ENCODE assay signal across 8 mouse cellular contexts in genomic region chr10:95087864-95088570, GRCm38 (mm10).
DNase-seq lines count a peak whose midpoint lies in the region; ATAC-seq and TF ChIP-seq lines count a peak whose summit lies in the region.

No protein-coding gene starts in this region.

- H3K9ac ChIP-seq in heart, embryonic 15.5 days: no peak overlapping the region
- H3K9ac ChIP-seq in lung, embryonic 14.5 days: no peak overlapping the region

- TF ChIP-seq CTCF in E14TG2a.4 (conservative IDR thresholded peaks at IDR 0.05; ENCODE audit: low read length): no peak
- TF ChIP-seq CTCF in lung, embryonic 14.5 days (IDR thresholded peaks at IDR 0.05; ENCODE audit: low read depth): peak; percentile 86

- H3K9me3 ChIP-seq in E14TG2a.4 (ENCODE audit: low read length): no peaks in the 10 kb centered on the region
- no peaks in the 10 kb centered on the region for H3K9me3 ChIP-seq in heart, embryonic 15.5 days (replicated peaks)
- no peaks in the 10 kb centered on the region for H3K9me3 ChIP-seq in lung, embryonic 14.5 days (ENCODE audit: low read depth, low read length)

- H3K4me2 ChIP-seq in heart, embryonic 15.5 days: 0 out of 2 replicates have a peak overlapping the region, but pooled peaks have one; percentile 12
- H3K4me2 ChIP-seq in lung, embryonic 14.5 days: no peak overlapping the region

- no peaks in the 10 kb centered on the region for H3K36me3 ChIP-seq in E14TG2a.4 (ENCODE audit: insufficient read depth, low read length)
- no peaks in the 10 kb centered on the region for H3K36me3 ChIP-seq in heart, embryonic 15.5 days
- H3K36me3 ChIP-seq in lung, embryonic 14.5 days (ENCODE audit: insufficient read depth): no peaks in the 10 kb centered on the region

- peak; percentile 52 to 70 for DNase-seq in adrenal gland, postnatal 36 days
- peak; percentile 47 for DNase-seq in fibroblast of lung, adult 2 months (ENCODE audit: low read depth)
- peak; percentile 82 for DNase-seq in kidney, postnatal 10 days
- DNase-seq in lung, embryonic 14.5 days: peak; percentile 88
- DNase-seq in c-Kit-positive CD71-positive TER-119-positive erythroid progenitor cells, embryonic 14.5 days (ENCODE audit: low spot score): no peak

- 33% methylated on average over 13 of the region's 13 CpGs for WGBS in heart, embryonic 15.5 days
- WGBS in lung, embryonic 14.5 days: 34% methylated on average over 13 of the region's 13 CpGs

- peaks cover 15% of the 10 kb centered on the region for H3K4me1 ChIP-seq in E14TG2a.4 (replicated peaks; ENCODE audit: low read depth, low read length)
- peaks cover 4% of the 10 kb centered on the region; the same call in 1 of the 2 replicates for H3K4me1 ChIP-seq in heart, embryonic 15.5 days (replicated peaks)
- no peaks in the 10 kb centered on the region for H3K4me1 ChIP-seq in lung, embryonic 14.5 days (ENCODE audit: insufficient read depth)

- H3K4me3 ChIP-seq in E14TG2a.4 (replicated peaks; ENCODE audit: low read length): peak overlapping the region; percentile 39; the same call in 1 of the 2 replicates
- H3K4me3 ChIP-seq in heart, embryonic 15.5 days: no peak overlapping the region
- no peak overlapping the region for H3K4me3 ChIP-seq in lung, embryonic 14.5 days (ENCODE audit: low read depth, low read length)

- H3K27ac ChIP-seq in heart, embryonic 15.5 days: no peak overlapping the region
- no peak overlapping the region for H3K27ac ChIP-seq in lung, embryonic 14.5 days (ENCODE audit: low read depth)

- ATAC-seq in heart, embryonic 15.5 days (replicated peaks; ENCODE audit: insufficient number of reproducible peaks, insufficient read depth, low FRiP score, low read depth): peak; percentile 67; the same call in 1 of the 2 replicates
- peak; percentile 87 for ATAC-seq in lung, embryonic 14.5 days (ENCODE audit: insufficient read depth)
- ATAC-seq in neutrophil, adult 5-6 weeks (ENCODE audit: extremely low read depth, insufficient number of reproducible peaks, low FRiP score, poor library complexity, severe bottlenecking): peak; percentile 41; the same call in 1 of the 2 replicates

- peaks cover 25% of the 10 kb centered on the region for H3K27me3 ChIP-seq in E14TG2a.4 (ENCODE audit: insufficient read depth, low read length)
- no peaks in the 10 kb centered on the region for H3K27me3 ChIP-seq in heart, embryonic 15.5 days
- H3K27me3 ChIP-seq in lung, embryonic 14.5 days (ENCODE audit: insufficient read depth, low read length): no peaks in the 10 kb centered on the region
